9 mouse cellular contexts compared by ENCODE assay signal in the genomic region with DNA sequence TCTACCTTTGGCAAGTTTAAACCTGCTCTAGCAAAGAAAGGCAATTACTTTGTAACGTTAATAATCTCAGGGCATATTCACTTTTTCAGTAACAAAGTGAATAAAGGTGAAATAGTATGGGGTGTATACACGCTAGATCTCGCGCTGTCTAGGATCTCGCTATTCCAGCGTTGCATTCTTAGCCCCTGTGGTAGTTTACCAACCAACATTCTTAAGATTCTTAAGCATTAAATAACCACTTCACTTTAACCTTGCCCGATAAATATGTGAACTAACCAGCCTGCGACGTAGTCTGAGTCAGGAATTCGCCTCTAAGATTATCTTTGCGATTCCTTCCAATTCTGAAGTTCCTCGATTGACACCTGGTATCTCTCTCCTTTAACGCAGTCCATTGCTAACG. TPM values are rescaled to one million over a fixed set of nuclear protein-coding genes. Genes with fewer than 3 reads are reported as not detected.
DNase-seq lines count a peak whose midpoint lies in the region; ATAC-seq lines count a peak whose summit lies in the region.
"Had no signal": no experiment of that assay in that cellular context is flagged by ENCODE, and none has a peak within 500 bp of the region (broad histone marks: within the 10 kb centered on the region; RNA-seq: fewer than 3 reads in every experiment).

No protein-coding gene starts in this region.

- H3K27me3 ChIP-seq in megakaryocyte, embryonic 14.5 days (replicated peaks): no peaks in the 10 kb centered on the region
- no peaks in the 10 kb centered on the region for H3K27me3 ChIP-seq in embryonic facial prominence, embryonic 12.5 days
- no peaks in the 10 kb centered on the region for H3K27me3 ChIP-seq in limb, embryonic 13.5 days
- H3K27me3 ChIP-seq in stomach, embryonic 14.5 days (ENCODE audit: control insufficient read depth, insufficient read depth, low read length): no peaks in the 10 kb centered on the region

- DNase-seq in thymus, postnatal 25 days: no peak
- no peak for DNase-seq in ovary, postnatal 10 days (ENCODE audit: low spot score)
- no peak for DNase-seq in spleen, postnatal 10 days (ENCODE audit: low spot score in 2 of 2)

- H3K4me2 ChIP-seq in embryonic facial prominence, embryonic 12.5 days (replicated peaks): peak overlapping the region; percentile 78
- peak overlapping the region; percentile 85 for H3K4me2 ChIP-seq in limb, embryonic 13.5 days (replicated peaks)
- H3K4me2 ChIP-seq in stomach, embryonic 14.5 days (replicated peaks; ENCODE audit: low read depth, low read length): peak overlapping the region; percentile 90

- peak overlapping the region; percentile 88 for H3K9ac ChIP-seq in embryonic facial prominence, embryonic 12.5 days
- peak overlapping the region; percentile 96 for H3K9ac ChIP-seq in limb, embryonic 13.5 days
- H3K9ac ChIP-seq in stomach, embryonic 14.5 days (replicated peaks; ENCODE audit: low read depth, low read length): peak overlapping the region; percentile 84

- no peaks in the 10 kb centered on the region for H3K9me3 ChIP-seq in megakaryocyte, embryonic 14.5 days
- no peaks in the 10 kb centered on the region for H3K9me3 ChIP-seq in embryonic facial prominence, embryonic 12.5 days
- H3K9me3 ChIP-seq in limb, embryonic 13.5 days: no peaks in the 10 kb centered on the region
- H3K9me3 ChIP-seq in stomach, embryonic 14.5 days (ENCODE audit: control insufficient read depth, low read depth, low read length): no peaks in the 10 kb centered on the region

- peak overlapping the region; percentile 98 for H3K4me3 ChIP-seq in megakaryocyte, embryonic 14.5 days (replicated peaks)
- peak overlapping the region; percentile 84 for H3K4me3 ChIP-seq in embryonic facial prominence, embryonic 12.5 days
- H3K4me3 ChIP-seq in limb, embryonic 13.5 days: peak overlapping the region; percentile 96
- peak overlapping the region; percentile 91 for H3K4me3 ChIP-seq in stomach, embryonic 14.5 days (ENCODE audit: low read depth, low read length)

- under 1% methylated on average over 14 of the region's 14 CpGs for WGBS in embryonic facial prominence, embryonic 12.5 days
- under 1% methylated on average over 14 of the region's 14 CpGs for WGBS in limb, embryonic 13.5 days
- under 1% methylated on average over 14 of the region's 14 CpGs for WGBS in stomach, embryonic 14.5 days

- ATAC-seq in megakaryocyte, adult 5-6 weeks (ENCODE audit: poor library complexity, severe bottlenecking): no peak
- no peak for ATAC-seq in embryonic facial prominence, embryonic 12.5 days (ENCODE audit: insufficient number of reproducible peaks, insufficient read depth, low FRiP score, low TSS enrichment)
- peak; percentile 18; the same call in 1 of the 2 replicates for ATAC-seq in limb, embryonic 13.5 days (ENCODE audit: low FRiP score, low read depth)
- ATAC-seq in stomach, embryonic 14.5 days (ENCODE audit: insufficient number of reproducible peaks, insufficient read depth, low FRiP score, low read depth): no peak

- peaks cover 2% of the 10 kb centered on the region for H3K36me3 ChIP-seq in megakaryocyte, embryonic 14.5 days (replicated peaks; ENCODE audit: low read length)
- no peaks in the 10 kb centered on the region for H3K36me3 ChIP-seq in embryonic facial prominence, embryonic 12.5 days
- H3K36me3 ChIP-seq in limb, embryonic 13.5 days: no peaks in the 10 kb centered on the region
- no peaks in the 10 kb centered on the region for H3K36me3 ChIP-seq in stomach, embryonic 14.5 days (ENCODE audit: control insufficient read depth, insufficient read depth, low read length)

- peak overlapping the region; percentile 88; the same call in 1 of the 2 replicates for H3K27ac ChIP-seq in embryonic facial prominence, embryonic 12.5 days
- H3K27ac ChIP-seq in limb, embryonic 13.5 days: peak overlapping the region; percentile 92
- H3K27ac ChIP-seq in stomach, embryonic 14.5 days (ENCODE audit: low read length): peak overlapping the region; percentile 94; the same call in 1 of the 2 replicates

- peaks cover 66% of the 10 kb centered on the region for H3K4me1 ChIP-seq in megakaryocyte, embryonic 14.5 days
- peaks cover 33% of the 10 kb centered on the region for H3K4me1 ChIP-seq in embryonic facial prominence, embryonic 12.5 days
- peaks cover 53% of the 10 kb centered on the region for H3K4me1 ChIP-seq in limb, embryonic 13.5 days
- peaks cover 28% of the 10 kb centered on the region for H3K4me1 ChIP-seq in stomach, embryonic 14.5 days (ENCODE audit: control insufficient read depth, insufficient read depth, low read length)

RNA-seq across cellular contexts. Expression of a gene that starts 1.1 kb away (rescaled TPM):
- 0.13 and 0.45 TPM in 2 replicates for polyA plus RNA-seq in megakaryocyte, embryonic 14.5 days (2012; ENCODE audit: insufficient read depth, low replicate concordance)
- 10.1 and 10.9 TPM in 2 replicates for total RNA-seq in megakaryocyte, adult 5-6 weeks (2015)
- 4.6 and 10.0 TPM in 2 replicates for total RNA-seq in megakaryocyte, adult 5-6 weeks (2017)
- 13.2 and 13.5 TPM in 2 replicates for polyA plus RNA-seq in embryonic facial prominence, embryonic 12.5 days (2016; fragmentation: Nextera tagmentation; extraction: Ambion mirVana)
- polyA plus RNA-seq in limb, embryonic 13.5 days (2015; fragmentation: Nextera tagmentation; extraction: Ambion mirVana): 10.0 and 11.6 TPM in 2 replicates
- polyA plus RNA-seq in stomach, embryonic 14.5 days (2014; fragmentation: Nextera tagmentation; extraction: Ambion mirVana): 10.6 and 11.8 TPM in 2 replicates

RNA-seq across cellular contexts. Expression of a gene that starts 44.0 kb away (rescaled TPM):
- polyA plus RNA-seq in megakaryocyte, embryonic 14.5 days (2012; ENCODE audit: insufficient read depth, low replicate concordance): 0.04 TPM in 1 of 2 replicates, not detected in the other
- total RNA-seq in megakaryocyte, adult 5-6 weeks (2015): not detected in 2 replicates
- not detected in 2 replicates for total RNA-seq in megakaryocyte, adult 5-6 weeks (2017)
- 4.1 and 4.6 TPM in 2 replicates for polyA plus RNA-seq in embryonic facial prominence, embryonic 12.5 days (2016; fragmentation: Nextera tagmentation; extraction: Ambion mirVana)
- polyA plus RNA-seq in limb, embryonic 13.5 days (2015; fragmentation: Nextera tagmentation; extraction: Ambion mirVana): 3.0 and 3.4 TPM in 2 replicates
- polyA plus RNA-seq in stomach, embryonic 14.5 days (2014; fragmentation: Nextera tagmentation; extraction: Ambion mirVana): 1.1 and 1.6 TPM in 2 replicates
- total RNA-seq: hematopoietic stem cell, adult 5-6 weeks had no signal
